Mouse (Mus musculus): ENCODE measurements around the gene Epb41l2. TPM values are rescaled to one million over a fixed set of nuclear protein-coding genes. Genes with fewer than 3 reads are reported as not detected.

Epb41l2 gene
- polyA plus RNA-seq, 2 experiments: 6.8 to 11.7 TPM

- no peak for ATAC-seq (ENCODE audit: insufficient read depth)
- no peak overlapping the region for H3K4me2 ChIP-seq (ENCODE audit: low read depth)
- no peaks in the 10 kb centered on the region for H3K36me3 ChIP-seq (replicated peaks; ENCODE audit: control insufficient read depth, insufficient read depth, low read depth)
- TF ChIP-seq EP300 (IDR thresholded peaks at IDR 0.05; ENCODE audit: low read depth): no peak
- TF ChIP-seq CTCF (IDR thresholded peaks at IDR 0.05; ENCODE audit: low read depth): no peak
- no peaks in the 10 kb centered on the region for H3K9me3 ChIP-seq (ENCODE audit: control insufficient read depth, low read length)
- no peaks in the 10 kb centered on the region for H3K27me3 ChIP-seq (ENCODE audit: control insufficient read depth, insufficient read depth, low read length)
- WGBS (ENCODE audit: insufficient replicate concordance): 52% methylated on average over 6 of the region's 6 CpGs
- no peaks in the 10 kb centered on the region; a peak in 1 of 4 replicates for H3K4me1 ChIP-seq (replicated peaks; ENCODE audit: control insufficient read depth in 2 of 2, insufficient read depth in 2 of 2, low read length in 1 of 2)
- no peak overlapping the region for H3K9ac ChIP-seq (replicated peaks)
- H3K27ac ChIP-seq: no peak overlapping the region
- no peak overlapping the region for H3K4me3 ChIP-seq (ENCODE audit: insufficient read depth in 1 of 2, low read depth in 2 of 2, low read length in 2 of 2)
- DNase-seq (ENCODE audit: low read depth in 3 of 3, low spot score in 3 of 3): no peak
These were observed 21.3 kb downstream of the Epb41l2 start for GRCm38 (mm10) chr10:25380746-25381481.

GRCm38 (mm10) chr10:25381951-25382350 lies 22.4 kb downstream of the Epb41l2 start:
- no peaks in the 10 kb centered on the region for H3K9me3 ChIP-seq (ENCODE audit: control insufficient read depth, low read length)
- 44% methylated on average over 10 of the region's 10 CpGs for WGBS (ENCODE audit: insufficient replicate concordance)
- H3K27me3 ChIP-seq (ENCODE audit: control insufficient read depth, insufficient read depth, low read length): no peaks in the 10 kb centered on the region
- H3K4me1 ChIP-seq (replicated peaks; ENCODE audit: control insufficient read depth in 2 of 2, insufficient read depth in 2 of 2, low read length in 1 of 2): peaks cover 0 to 3% of the 10 kb centered on the region in 2 experiments; a peak in 1 of 4 replicates
- ATAC-seq (ENCODE audit: insufficient read depth) (no peak), DNase-seq (ENCODE audit: low read depth in 3 of 3, low spot score in 3 of 3) (no peak)
- no peak overlapping the region for H3K4me2 ChIP-seq (ENCODE audit: low read depth)
- H3K27ac ChIP-seq: no peak overlapping the region
- TF ChIP-seq CTCF (IDR thresholded peaks at IDR 0.05; ENCODE audit: low read depth) (no peak), EP300 (IDR thresholded peaks at IDR 0.05; ENCODE audit: low read depth) (no peak)
- no peak overlapping the region for H3K4me3 ChIP-seq (ENCODE audit: insufficient read depth in 1 of 2, low read depth in 2 of 2, low read length in 2 of 2)
- H3K9ac ChIP-seq (replicated peaks): no peak overlapping the region
- no peaks in the 10 kb centered on the region for H3K36me3 ChIP-seq (replicated peaks; ENCODE audit: control insufficient read depth, insufficient read depth, low read depth)

- H3K9ac ChIP-seq (replicated peaks): no peak overlapping the region
- H3K9me3 ChIP-seq (ENCODE audit: control insufficient read depth, low read length): no peaks in the 10 kb centered on the region
- H3K27me3 ChIP-seq (ENCODE audit: control insufficient read depth, insufficient read depth, low read length): no peaks in the 10 kb centered on the region
- no peak overlapping the region for H3K4me3 ChIP-seq (ENCODE audit: insufficient read depth in 1 of 2, low read depth in 2 of 2, low read length in 2 of 2)
- TF ChIP-seq CTCF (IDR thresholded peaks at IDR 0.05; ENCODE audit: low read depth) (no peak), EP300 (IDR thresholded peaks at IDR 0.05; ENCODE audit: low read depth) (no peak)
- H3K4me1 ChIP-seq (replicated peaks; ENCODE audit: control insufficient read depth in 2 of 2, insufficient read depth in 2 of 2, low read length in 1 of 2): peaks cover 0 to 3% of the 10 kb centered on the region in 2 experiments; a peak in 2 of 4 replicates
- WGBS (ENCODE audit: insufficient replicate concordance): 43% methylated on average over 5 of the region's 5 CpGs
- no peak overlapping the region for H3K27ac ChIP-seq
- ATAC-seq (ENCODE audit: insufficient read depth): no peak
- no peak overlapping the region for H3K4me2 ChIP-seq (ENCODE audit: low read depth)
- H3K36me3 ChIP-seq (replicated peaks; ENCODE audit: control insufficient read depth, insufficient read depth, low read depth): no peaks in the 10 kb centered on the region
- DNase-seq (ENCODE audit: low read depth in 3 of 3, low spot score in 3 of 3): no peak
These were observed 23.6 kb downstream of the Epb41l2 start for GRCm38 (mm10) chr10:25383171-25383570.

- no peak overlapping the region for H3K27ac ChIP-seq
- WGBS (ENCODE audit: insufficient replicate concordance): 75% methylated on average over 10 of the region's 10 CpGs
- H3K4me3 ChIP-seq (ENCODE audit: insufficient read depth in 1 of 2, low read depth in 2 of 2, low read length in 2 of 2): no peak overlapping the region
- no peaks in the 10 kb centered on the region for H3K9me3 ChIP-seq (ENCODE audit: control insufficient read depth, low read length)
- DNase-seq (ENCODE audit: low read depth in 3 of 3, low spot score in 3 of 3) (no peak), ATAC-seq (ENCODE audit: insufficient read depth) (no peak)
- no peaks in the 10 kb centered on the region for H3K27me3 ChIP-seq (ENCODE audit: control insufficient read depth, insufficient read depth, low read length)
- TF ChIP-seq EP300 (IDR thresholded peaks at IDR 0.05; ENCODE audit: low read depth) (no peak), CTCF (IDR thresholded peaks at IDR 0.05; ENCODE audit: low read depth) (no peak)
- H3K4me2 ChIP-seq (ENCODE audit: low read depth): no peak overlapping the region
- H3K36me3 ChIP-seq (replicated peaks; ENCODE audit: control insufficient read depth, insufficient read depth, low read depth): no peaks in the 10 kb centered on the region
- H3K9ac ChIP-seq (replicated peaks): no peak overlapping the region
- peaks cover 0 to 3% of the 10 kb centered on the region in 2 experiments; a peak in 2 of 4 replicates for H3K4me1 ChIP-seq (replicated peaks; ENCODE audit: control insufficient read depth in 2 of 2, insufficient read depth in 2 of 2, low read length in 1 of 2)
These were observed 24.8 kb downstream of the Epb41l2 start for GRCm38 (mm10) chr10:25384391-25384790.

- Histone ChIP-seq H3K4me1 (replicated peaks; ENCODE audit: control insufficient read depth in 2 of 2, insufficient read depth in 2 of 2, low read length in 1 of 2) (peaks cover 0 to 3% of the 10 kb centered on the region in 2 experiments; a peak in 2 of 4 replicates), H3K27ac (no peak overlapping the region), H3K4me3 (ENCODE audit: insufficient read depth in 1 of 2, low read depth in 2 of 2, low read length in 2 of 2) (no peak overlapping the region), H3K27me3 (ENCODE audit: control insufficient read depth, insufficient read depth, low read length) (no peaks in the 10 kb centered on the region), H3K9me3 (ENCODE audit: control insufficient read depth, low read length) (no peaks in the 10 kb centered on the region), H3K9ac (replicated peaks) (no peak overlapping the region), H3K36me3 (replicated peaks; ENCODE audit: control insufficient read depth, insufficient read depth, low read depth) (no peaks in the 10 kb centered on the region), H3K4me2 (ENCODE audit: low read depth) (no peak overlapping the region)
- 57% methylated on average over 13 of the region's 13 CpGs for WGBS (ENCODE audit: insufficient replicate concordance)
- no peak for ATAC-seq (ENCODE audit: insufficient read depth)
- DNase-seq (ENCODE audit: low read depth in 3 of 3, low spot score in 3 of 3): no peak
- no peak for TF ChIP-seq CTCF (IDR thresholded peaks at IDR 0.05; ENCODE audit: low read depth)
- TF ChIP-seq EP300 (IDR thresholded peaks at IDR 0.05; ENCODE audit: low read depth): no peak
These were observed 26.4 kb downstream of the Epb41l2 start for GRCm38 (mm10) chr10:25385811-25386580.
